Mouse (Mus musculus): ENCODE results near the gene 1700012B09Rik.

Gene 1700012B09Rik

GRCm38 (mm10) chr9:14730941-14731541 lies 39.8 kb downstream of the 1700012B09Rik start:
- DNase-seq (ENCODE audit: low spot score in 2 of 2), result no peak

GRCm38 (mm10) chr9:14728365-14728764 lies 42.5 kb downstream of the 1700012B09Rik start:
- DNase-seq (ENCODE audit: low spot score in 2 of 2), result no peak

- DNase-seq (ENCODE audit: low spot score in 2 of 2), result no peak
These were observed 44.2 kb downstream of the 1700012B09Rik start for GRCm38 (mm10) chr9:14726629-14727028.

GRCm38 (mm10) chr9:14726005-14726404 lies 44.8 kb downstream of the 1700012B09Rik start:
- no peak for DNase-seq (ENCODE audit: low spot score in 2 of 2)

- no peak for DNase-seq (ENCODE audit: low spot score in 2 of 2)
These were observed 45.9 kb downstream of the 1700012B09Rik start for GRCm38 (mm10) chr9:14724755-14725420.

- no peak for DNase-seq (ENCODE audit: low spot score in 2 of 2)
These were observed 49.2 kb downstream of the 1700012B09Rik start for GRCm38 (mm10) chr9:14721610-14722009.

- DNase-seq (ENCODE audit: low spot score in 2 of 2), result no peak
These were observed 50.4 kb downstream of the 1700012B09Rik start for GRCm38 (mm10) chr9:14720384-14720783.

GRCm38 (mm10) chr9:14718332-14718691 lies 52.5 kb downstream of the 1700012B09Rik start:
- DNase-seq (ENCODE audit: low spot score in 2 of 2), result no peak

- no peak for DNase-seq (ENCODE audit: low spot score in 2 of 2)
These were observed 53.0 kb downstream of the 1700012B09Rik start for GRCm38 (mm10) chr9:14717689-14718331.

- DNase-seq (ENCODE audit: low spot score in 2 of 2), result no peak
These were observed 55.6 kb downstream of the 1700012B09Rik start for GRCm38 (mm10) chr9:14715258-14715657.

- no peak for DNase-seq (ENCODE audit: low spot score in 2 of 2)
These were observed 59.9 kb downstream of the 1700012B09Rik start for GRCm38 (mm10) chr9:14710910-14711309.

Measured in right cerebral cortex, postnatal 36 days (tissue).